Mouse (Mus musculus): Measurements from ENCODE around the gene Cct7. TPM values are rescaled to one million over a fixed set of nuclear protein-coding genes. Genes with fewer than 3 reads are reported as not detected.

The Cct7 gene
- 45.0 TPM for polyA plus RNA-seq (2015; fragmentation: Illumina TruSeq; extraction: RNeasy Lipid Tissue Mini Kit (QIAGEN cat#74804); ENCODE audit: insufficient read depth, low read depth, low replicate concordance)

DNA sequence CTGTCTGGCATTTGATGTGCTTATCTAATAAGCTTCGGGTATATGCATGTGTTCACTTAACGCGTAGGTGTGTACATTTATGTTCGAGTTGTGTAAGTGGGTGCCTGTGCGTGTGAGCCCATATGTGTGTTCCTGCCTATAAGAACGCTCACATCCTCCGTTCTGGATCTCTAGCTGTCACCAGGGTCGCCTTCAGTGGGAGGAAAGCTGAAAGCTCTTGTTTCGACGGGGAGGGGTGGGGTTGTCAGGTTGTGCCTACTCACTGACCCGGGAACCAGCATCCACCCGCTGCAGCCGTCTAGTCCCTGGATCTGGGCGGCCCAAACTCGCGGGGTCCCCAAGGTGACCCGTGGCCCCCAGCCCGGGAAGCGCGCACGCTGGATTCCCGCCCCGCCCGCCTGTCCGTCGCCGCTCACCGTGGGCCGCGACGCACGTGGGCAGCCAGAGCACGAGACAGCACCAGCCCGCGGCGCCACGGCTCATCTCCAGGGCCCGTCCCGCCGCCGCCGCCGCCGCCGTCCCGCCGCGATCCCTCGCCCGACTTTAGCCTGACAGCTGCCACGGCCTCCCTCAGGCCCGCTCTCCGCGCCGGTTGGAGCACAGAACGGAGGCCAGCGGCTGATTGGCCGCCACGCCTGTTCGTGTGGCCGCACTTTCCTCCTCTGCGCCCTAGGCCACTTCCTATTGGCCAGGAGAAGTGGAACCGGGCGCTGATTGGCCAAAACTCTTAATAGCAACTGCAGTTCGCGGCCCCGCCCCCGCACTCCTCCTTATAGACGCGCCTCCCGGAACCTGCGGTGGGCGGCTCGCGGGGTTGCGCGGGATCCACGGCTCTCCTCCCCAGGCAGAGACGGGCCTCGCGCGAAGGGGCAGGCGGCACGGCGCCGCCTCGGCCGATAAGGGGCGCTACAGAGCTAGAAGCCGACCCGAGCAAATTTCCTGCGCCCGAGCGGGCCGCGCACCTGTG lies at the start of gene Cct7:
Gene Cct7 (plus strand): TSS at position 818 of the 967 bp plus-strand sequence.

DNA sequence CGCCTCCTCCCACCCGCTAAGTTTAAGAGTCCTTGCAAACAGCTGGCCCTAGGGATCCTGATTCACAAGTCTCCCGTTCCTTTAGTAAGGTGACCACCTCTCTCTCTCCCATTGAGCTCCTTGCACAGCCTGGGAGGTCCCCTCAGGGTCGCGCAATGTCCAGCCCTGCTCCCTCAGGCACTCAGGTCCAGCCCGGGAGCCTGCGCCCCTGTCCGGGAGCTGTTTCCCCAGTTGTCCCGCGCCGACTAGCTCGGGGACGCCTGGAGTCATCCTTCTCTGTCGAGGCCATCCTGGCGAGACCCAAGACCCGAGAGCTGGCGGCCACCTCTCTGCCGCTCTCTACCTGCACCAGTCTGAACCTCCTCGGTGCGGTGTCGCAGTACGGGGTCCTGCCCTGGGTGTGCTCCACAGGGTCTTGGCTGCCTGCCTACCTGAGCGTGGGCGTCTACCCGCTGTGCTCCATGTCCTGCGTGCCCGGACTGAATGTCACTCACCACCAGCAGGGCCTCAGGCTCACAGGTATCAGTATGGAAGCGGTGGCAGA lies 27.4 kb upstream of the Cct7 start, which contains the start of gene Noto:
Gene Noto (plus strand): TSS at position 51 of the 544 bp plus-strand sequence.

DNA sequence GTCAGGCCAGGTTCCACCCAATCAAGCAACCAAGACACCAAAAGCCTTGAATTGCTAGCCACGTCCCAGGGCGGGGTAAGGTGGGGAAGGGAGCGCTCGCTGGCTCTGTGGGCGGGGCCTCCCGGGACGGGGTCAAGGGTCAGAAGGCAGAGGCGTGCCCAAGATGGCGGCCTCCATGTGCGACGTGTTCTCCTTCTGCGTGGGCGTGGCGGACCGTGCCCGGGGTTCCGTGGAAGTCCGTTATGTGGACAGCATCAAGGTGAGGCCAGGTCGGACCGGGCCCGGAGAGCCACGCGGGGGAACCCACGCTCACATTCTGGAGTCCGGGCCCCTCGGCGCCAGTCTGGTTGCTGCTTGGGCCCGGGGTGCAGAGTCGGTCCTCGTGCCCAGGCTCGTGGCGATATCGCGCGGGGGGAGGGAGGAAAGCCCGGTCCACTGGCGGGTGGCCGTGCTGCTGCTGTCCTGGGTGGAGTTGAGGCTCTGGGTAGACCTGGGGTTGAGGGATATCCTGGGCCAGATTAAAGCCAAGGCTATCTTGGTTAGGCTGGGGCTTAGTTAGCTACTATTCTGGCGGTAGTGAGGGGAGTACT lies 19.4 kb upstream of the Cct7 start, which contains the start of gene Smyd5:
Gene Smyd5 (plus strand): TSS at position 148 of the 590 bp plus-strand sequence.

DNA sequence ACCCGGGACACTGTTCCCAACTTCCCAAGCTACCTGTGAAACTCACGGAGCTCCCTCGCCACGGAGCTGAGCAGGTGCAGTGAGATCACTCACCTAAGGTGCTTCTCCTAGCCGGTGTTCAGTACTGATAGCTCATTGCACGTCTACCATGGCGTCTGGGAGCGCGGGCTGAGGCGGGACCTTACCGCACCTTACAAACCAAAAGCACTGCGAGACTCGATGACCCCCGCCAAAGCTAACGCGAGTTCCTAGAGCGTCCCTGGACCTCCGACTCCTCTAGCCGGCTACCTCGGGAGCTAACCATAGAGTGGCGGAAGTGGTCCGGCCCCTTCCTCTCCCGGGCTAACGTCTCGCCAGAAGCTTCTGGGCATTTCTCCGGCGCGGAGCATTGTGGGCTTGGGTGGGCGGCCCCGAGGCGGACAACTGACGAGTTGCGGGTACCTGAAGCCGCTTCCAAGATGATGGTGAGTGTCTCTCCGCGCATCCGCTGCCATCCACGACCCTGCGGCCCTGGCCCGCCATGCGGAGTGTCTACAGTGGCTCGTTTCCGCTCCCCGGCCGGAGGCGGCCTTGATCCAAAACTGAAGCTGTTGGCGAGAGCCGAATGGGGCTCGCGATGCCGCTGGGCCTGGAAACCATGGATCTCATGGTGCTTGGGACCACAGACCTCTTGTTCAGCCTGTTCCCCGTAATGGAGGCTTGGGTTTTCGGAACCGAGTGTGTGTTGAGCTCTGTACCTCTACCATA lies 523 bp downstream of the Cct7 start, which contains the start of gene Pradc1:
Gene Pradc1 (minus strand): TSS at position 307 of the 747 bp plus-strand sequence.

DNA sequence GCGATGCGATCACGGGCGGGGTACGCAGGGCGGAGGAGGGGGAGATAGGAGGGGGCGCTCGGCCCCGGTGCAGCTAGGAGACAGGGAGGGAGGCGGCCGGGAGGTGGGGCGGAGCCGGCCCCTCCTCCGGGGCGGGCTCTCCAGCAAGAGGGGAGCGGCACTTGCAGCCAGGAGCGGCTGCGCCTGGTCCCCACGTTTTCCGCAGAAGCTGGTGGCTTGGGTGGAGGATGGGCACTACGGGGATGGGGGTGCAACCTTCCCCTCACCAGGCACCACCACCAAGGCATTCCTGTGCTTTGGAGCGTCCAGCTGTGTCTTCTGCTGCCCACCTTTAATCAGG lies 51.6 kb downstream of the Cct7 start, which contains the start of gene Fbxo41:
Gene Fbxo41 (minus strand): TSS at position 84 of the 340 bp plus-strand sequence.

DNA sequence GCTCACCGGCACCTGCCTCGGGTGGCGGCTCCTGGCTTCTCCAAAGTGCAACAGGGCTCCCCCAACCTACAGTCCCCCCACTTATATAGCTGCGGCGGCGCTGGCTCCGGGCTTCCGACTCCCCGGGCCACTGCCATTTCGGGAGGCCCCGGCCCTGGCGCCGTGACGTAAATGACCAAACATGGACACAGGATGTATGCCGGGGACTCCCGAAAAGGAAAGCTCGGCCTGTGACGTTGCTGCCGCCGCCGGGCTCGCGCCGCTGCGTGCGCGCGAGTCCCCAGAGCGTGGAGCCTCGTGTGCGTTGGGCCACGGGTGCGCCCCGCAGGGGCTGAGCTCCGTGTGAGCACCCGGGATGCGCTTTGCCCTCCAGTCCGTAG lies 62.2 kb downstream of the Cct7 start, which contains the start of gene Egr4:
Gene Egr4 (minus strand): TSS at position 59 of the 380 bp plus-strand sequence.

Other genes with a start within 250 kb of the Cct7 start
- gene Sfxn5, start 118.1 kb upstream of the Cct7 start, polyA plus RNA-seq (2015; fragmentation: Illumina TruSeq; extraction: RNeasy Lipid Tissue Mini Kit (QIAGEN cat#74804); ENCODE audit: insufficient read depth, low read depth, low replicate concordance): 2.8 TPM
- gene Rab11fip5, start 76.9 kb upstream of the Cct7 start, polyA plus RNA-seq (2015; fragmentation: Illumina TruSeq; extraction: RNeasy Lipid Tissue Mini Kit (QIAGEN cat#74804); ENCODE audit: insufficient read depth, low read depth, low replicate concordance): 6.9 TPM
- gene Noto, start 27.6 kb upstream of the Cct7 start, polyA plus RNA-seq (2015; fragmentation: Illumina TruSeq; extraction: RNeasy Lipid Tissue Mini Kit (QIAGEN cat#74804); ENCODE audit: insufficient read depth, low read depth, low replicate concordance): not detected
- gene Smyd5, start 19.5 kb upstream of the Cct7 start, polyA plus RNA-seq (2015; fragmentation: Illumina TruSeq; extraction: RNeasy Lipid Tissue Mini Kit (QIAGEN cat#74804); ENCODE audit: insufficient read depth, low read depth, low replicate concordance): 7.6 TPM
- 5.8 TPM for gene Pradc1, start 456 bp downstream of the Cct7 start, polyA plus RNA-seq (2015; fragmentation: Illumina TruSeq; extraction: RNeasy Lipid Tissue Mini Kit (QIAGEN cat#74804); ENCODE audit: insufficient read depth, low read depth, low replicate concordance)
- gene Fbxo41, start 51.5 kb downstream of the Cct7 start, polyA plus RNA-seq (2015; fragmentation: Illumina TruSeq; extraction: RNeasy Lipid Tissue Mini Kit (QIAGEN cat#74804); ENCODE audit: insufficient read depth, low read depth, low replicate concordance): not detected
- not detected for gene Egr4, start 62.1 kb downstream of the Cct7 start, polyA plus RNA-seq (2015; fragmentation: Illumina TruSeq; extraction: RNeasy Lipid Tissue Mini Kit (QIAGEN cat#74804); ENCODE audit: insufficient read depth, low read depth, low replicate concordance)
- gene Alms1, start 136.0 kb downstream of the Cct7 start, polyA plus RNA-seq (2015; fragmentation: Illumina TruSeq; extraction: RNeasy Lipid Tissue Mini Kit (QIAGEN cat#74804); ENCODE audit: insufficient read depth, low read depth, low replicate concordance): 0.61 TPM